Mouse (Mus musculus): ENCODE data around the gene Mfsd6.

GRCm38 (mm10) chr1:52668743-52669323 is 58.4 kb downstream of the Mfsd6 start:
- TF ChIP-seq CTCF (IDR thresholded peaks at IDR 0.05; ENCODE audit: borderline replicate concordance, control insufficient read depth, extremely low read depth, insufficient read depth, low read length, poor library complexity) = no peak
- TF ChIP-seq POLR2A (IDR thresholded peaks at IDR 0.05; ENCODE audit: control insufficient read depth, extremely low read depth, insufficient read depth, low read length, poor library complexity) = no peak
